Mouse (Mus musculus): ENCODE measurements around the gene Ppp1r21. TPM values are rescaled to one million over a fixed set of nuclear protein-coding genes. Genes with fewer than 3 reads are reported as not detected.

Ppp1r21 gene
- polyA plus RNA-seq, 1 experiment = 31.2 TPM

GRCm38 (mm10) chr17:88556688-88557087 is 26.8 kb downstream of the Ppp1r21 start:
- Histone ChIP-seq H3K4me1 (ENCODE audit: control insufficient read depth, insufficient read depth, low read length) (no peaks in the 10 kb centered on the region), H3K4me3 (replicated peaks; ENCODE audit: extremely low read depth, low read depth, low read length) (no peak overlapping the region)
- no peak for DNase-seq
- TF ChIP-seq CTCF (IDR thresholded peaks at IDR 0.05; ENCODE audit: insufficient read depth, low read length) (no peak), POLR2A (IDR thresholded peaks at IDR 0.05; ENCODE audit: borderline replicate concordance, extremely low read depth, low read depth, low read length) (no peak)
- 82% methylated on average over 4 of the region's 4 CpGs for WGBS

- TF ChIP-seq CTCF (IDR thresholded peaks at IDR 0.05; ENCODE audit: insufficient read depth, low read length) (peak; percentile 38; the same call in 1 of the 2 replicates), POLR2A (IDR thresholded peaks at IDR 0.05; ENCODE audit: borderline replicate concordance, extremely low read depth, low read depth, low read length) (no peak)
- DNase-seq = peak; percentile 62
- H3K4me3 ChIP-seq (replicated peaks; ENCODE audit: extremely low read depth, low read depth, low read length) = no peak overlapping the region
- 40% methylated on average over 13 of the region's 13 CpGs for WGBS
- no peaks in the 10 kb centered on the region for H3K4me1 ChIP-seq (ENCODE audit: control insufficient read depth, insufficient read depth, low read length)
Measured at GRCm38 (mm10) chr17:88558168-88558842, 28.4 kb downstream of the Ppp1r21 start.

GRCm38 (mm10) chr17:88563611-88564010 is 33.7 kb downstream of the Ppp1r21 start:
- H3K4me3 ChIP-seq (replicated peaks; ENCODE audit: extremely low read depth, low read depth, low read length) = no peak overlapping the region
- no peak for DNase-seq
- WGBS = 36% methylated on average over 3 of the region's 3 CpGs
- TF ChIP-seq POLR2A (IDR thresholded peaks at IDR 0.05; ENCODE audit: borderline replicate concordance, extremely low read depth, low read depth, low read length) (no peak), CTCF (IDR thresholded peaks at IDR 0.05; ENCODE audit: insufficient read depth, low read length) (no peak)
- no peaks in the 10 kb centered on the region for H3K4me1 ChIP-seq (ENCODE audit: control insufficient read depth, insufficient read depth, low read length)

- no peak for DNase-seq
- no peaks in the 10 kb centered on the region for H3K4me1 ChIP-seq (ENCODE audit: control insufficient read depth, insufficient read depth, low read length)
- no peak for TF ChIP-seq CTCF (IDR thresholded peaks at IDR 0.05; ENCODE audit: insufficient read depth, low read length)
- TF ChIP-seq POLR2A (IDR thresholded peaks at IDR 0.05; ENCODE audit: borderline replicate concordance, extremely low read depth, low read depth, low read length) = no peak
- 85% methylated on average over 10 of the region's 10 CpGs for WGBS
- no peak overlapping the region for H3K4me3 ChIP-seq (replicated peaks; ENCODE audit: extremely low read depth, low read depth, low read length)
Measured at GRCm38 (mm10) chr17:88569807-88570540, 40.1 kb downstream of the Ppp1r21 start.

GRCm38 (mm10) chr17:88570784-88571183 is 40.9 kb downstream of the Ppp1r21 start:
- Histone ChIP-seq H3K4me1 (ENCODE audit: control insufficient read depth, insufficient read depth, low read length) (no peaks in the 10 kb centered on the region), H3K4me3 (replicated peaks; ENCODE audit: extremely low read depth, low read depth, low read length) (no peak overlapping the region)
- no peak for DNase-seq
- WGBS = 84% methylated on average over 11 of the region's 11 CpGs
- TF ChIP-seq CTCF (IDR thresholded peaks at IDR 0.05; ENCODE audit: insufficient read depth, low read length) (no peak), POLR2A (IDR thresholded peaks at IDR 0.05; ENCODE audit: borderline replicate concordance, extremely low read depth, low read depth, low read length) (no peak)

- TF ChIP-seq POLR2A (IDR thresholded peaks at IDR 0.05; ENCODE audit: borderline replicate concordance, extremely low read depth, low read depth, low read length) (no peak), CTCF (IDR thresholded peaks at IDR 0.05; ENCODE audit: insufficient read depth, low read length) (no peak)
- WGBS = 72% methylated on average over 5 of the region's 5 CpGs
- no peak overlapping the region for H3K4me3 ChIP-seq (replicated peaks; ENCODE audit: extremely low read depth, low read depth, low read length)
- H3K4me1 ChIP-seq (ENCODE audit: control insufficient read depth, insufficient read depth, low read length) = peaks cover under 1% of the 10 kb centered on the region; the same call in 1 of the 2 replicates
- no peak for DNase-seq
Measured at GRCm38 (mm10) chr17:88574811-88575210, 44.9 kb downstream of the Ppp1r21 start.

- TF ChIP-seq CTCF (IDR thresholded peaks at IDR 0.05; ENCODE audit: insufficient read depth, low read length) = no peak
- TF ChIP-seq POLR2A (IDR thresholded peaks at IDR 0.05; ENCODE audit: borderline replicate concordance, extremely low read depth, low read depth, low read length) = no peak
- 91% methylated on average over 20 of the region's 20 CpGs for WGBS
- no peak for DNase-seq
- no peak overlapping the region for H3K4me3 ChIP-seq (replicated peaks; ENCODE audit: extremely low read depth, low read depth, low read length)
- H3K4me1 ChIP-seq (ENCODE audit: control insufficient read depth, insufficient read depth, low read length) = peaks cover 11% of the 10 kb centered on the region
Measured at GRCm38 (mm10) chr17:88578522-88579242, 48.8 kb downstream of the Ppp1r21 start.

GRCm38 (mm10) chr17:88580556-88580955 is 50.6 kb downstream of the Ppp1r21 start:
- 57% methylated on average over 6 of the region's 6 CpGs for WGBS
- TF ChIP-seq POLR2A (IDR thresholded peaks at IDR 0.05; ENCODE audit: borderline replicate concordance, extremely low read depth, low read depth, low read length) (no peak), CTCF (IDR thresholded peaks at IDR 0.05; ENCODE audit: insufficient read depth, low read length) (no peak)
- Histone ChIP-seq H3K4me1 (ENCODE audit: control insufficient read depth, insufficient read depth, low read length) (peaks cover 13% of the 10 kb centered on the region), H3K4me3 (replicated peaks; ENCODE audit: extremely low read depth, low read depth, low read length) (peak overlapping the region; percentile 39)
- no peak for DNase-seq

- 22% methylated on average over 6 of the region's 6 CpGs for WGBS
- H3K4me1 ChIP-seq (ENCODE audit: control insufficient read depth, insufficient read depth, low read length) = peaks cover 13% of the 10 kb centered on the region
- TF ChIP-seq POLR2A (IDR thresholded peaks at IDR 0.05; ENCODE audit: borderline replicate concordance, extremely low read depth, low read depth, low read length) = no peak
- TF ChIP-seq CTCF (IDR thresholded peaks at IDR 0.05; ENCODE audit: insufficient read depth, low read length) = no peak
- DNase-seq = no peak
- H3K4me3 ChIP-seq (replicated peaks; ENCODE audit: extremely low read depth, low read depth, low read length) = no peak overlapping the region
Measured at GRCm38 (mm10) chr17:88581511-88582021, 51.6 kb downstream of the Ppp1r21 start.
